Mouse (Mus musculus) left cerebral cortex, adult 11 months (tissue): ENCODE measurements around the gene Cyp2u1.
"Not testable (repeated sequence)": the region's sequence is repeated elsewhere in the genome, so short reads cannot be mapped to it uniquely, and the experiment has no call there.

Experiments used
- DNase-seq: peaks from one replicate; pipeline ENCODE4 v3.0.0; 2022; ENCODE audit warnings: low spot score

The Cyp2u1 gene

GRCm38 (mm10) chr3:131302452-131303319, at the start of gene Cyp2u1:
Cyp2u1 (minus strand) TSS chr3:131303227.
- peak; percentile 86 for DNase-seq

GRCm38 (mm10) chr3:131350539-131350938, 47.5 kb upstream of the Cyp2u1 start:
- DNase-seq, result no peak

- DNase-seq, result no peak
Measured at GRCm38 (mm10) chr3:131349013-131349412, 46.0 kb upstream of the Cyp2u1 start.

GRCm38 (mm10) chr3:131348579-131348950, 45.5 kb upstream of the Cyp2u1 start:
- DNase-seq, result no peak

- DNase-seq, result no peak
Measured at GRCm38 (mm10) chr3:131347831-131348578, 45.0 kb upstream of the Cyp2u1 start.

GRCm38 (mm10) chr3:131345903-131346302, 42.9 kb upstream of the Cyp2u1 start:
- no peak for DNase-seq

GRCm38 (mm10) chr3:131343311-131343710, 40.3 kb upstream of the Cyp2u1 start:
- DNase-seq, result no peak

- no peak for DNase-seq
Measured at GRCm38 (mm10) chr3:131340885-131341284, 37.9 kb upstream of the Cyp2u1 start.

- DNase-seq, result no peak
Measured at GRCm38 (mm10) chr3:131339280-131339679, 36.3 kb upstream of the Cyp2u1 start.

GRCm38 (mm10) chr3:131337749-131338148, 34.7 kb upstream of the Cyp2u1 start:
- DNase-seq, result not testable (repeated sequence)

- no peak for DNase-seq
Measured at GRCm38 (mm10) chr3:131336629-131337028, 33.6 kb upstream of the Cyp2u1 start.

GRCm38 (mm10) chr3:131335117-131335547, 32.1 kb upstream of the Cyp2u1 start:
- no peak for DNase-seq

- no peak for DNase-seq
Measured at GRCm38 (mm10) chr3:131327189-131327588, 24.2 kb upstream of the Cyp2u1 start.

GRCm38 (mm10) chr3:131326637-131327036, 23.6 kb upstream of the Cyp2u1 start:
- DNase-seq, result no peak

- no peak for DNase-seq
Measured at GRCm38 (mm10) chr3:131322081-131322815, 19.2 kb upstream of the Cyp2u1 start.

GRCm38 (mm10) chr3:131320184-131320583, 17.2 kb upstream of the Cyp2u1 start:
- DNase-seq, result peak; percentile 43

GRCm38 (mm10) chr3:131318211-131318610, 15.2 kb upstream of the Cyp2u1 start:
- DNase-seq, result no peak

GRCm38 (mm10) chr3:131317126-131317525, 14.1 kb upstream of the Cyp2u1 start:
- DNase-seq, result no peak

- DNase-seq, result no peak
Measured at GRCm38 (mm10) chr3:131315957-131316510, 13.0 kb upstream of the Cyp2u1 start.

- DNase-seq, result no peak
Measured at GRCm38 (mm10) chr3:131312340-131312739, 9.3 kb upstream of the Cyp2u1 start.

GRCm38 (mm10) chr3:131310572-131310971, 7.5 kb upstream of the Cyp2u1 start:
- no peak for DNase-seq

GRCm38 (mm10) chr3:131307811-131308210, 4.8 kb upstream of the Cyp2u1 start:
- no peak for DNase-seq
